Mouse (Mus musculus) R1 (cell line): ENCODE data around the gene Mad2l1.

Source experiments
- DNase-seq: peaks from one replicate; pipeline ENCODE4 v3.0.0-alpha.2; 2018; ENCODE audit warnings: low read depth, low spot score

Mad2l1 gene

GRCm38 (mm10) chr6:66535028-66535862 is at the start of gene Mad2l1:
Gene Mad2l1, plus strand, starts transcription at chr6:66535390.
- DNase-seq, result peak; percentile 100

GRCm38 (mm10) chr6:66493685-66494084 is 41.5 kb upstream of the Mad2l1 start:
- no peak for DNase-seq

- no peak for DNase-seq
Observed at GRCm38 (mm10) chr6:66516368-66516767, 18.8 kb upstream of the Mad2l1 start.

GRCm38 (mm10) chr6:66528386-66528785 is 6.8 kb upstream of the Mad2l1 start:
- DNase-seq, result peak; percentile 27

- peak; percentile 62 for DNase-seq
Observed at GRCm38 (mm10) chr6:66533241-66533640, 1.9 kb upstream of the Mad2l1 start.

- DNase-seq, result no peak
Observed at GRCm38 (mm10) chr6:66534366-66534941, 736 bp upstream of the Mad2l1 start.

- no peak for DNase-seq
Observed at GRCm38 (mm10) chr6:66535966-66536365, 776 bp downstream of the Mad2l1 start.

GRCm38 (mm10) chr6:66559996-66560395 is 24.8 kb downstream of the Mad2l1 start, which contains the start of gene Vmn1r32:
Gene Vmn1r32, minus strand, starts transcription at chr6:66560096.
- DNase-seq, result no peak

- no peak for DNase-seq
Observed at GRCm38 (mm10) chr6:66595804-66596203, 60.6 kb downstream of the Mad2l1 start.
